Comparison of ENCODE assay signal across 7 mouse cellular contexts in genomic region chr9:48984845-48985707, GRCm38 (mm10). TPM values are rescaled to one million over a fixed set of nuclear protein-coding genes. Genes with fewer than 3 reads are reported as not detected.
DNase-seq lines count a peak whose midpoint lies in the region; ATAC-seq and TF ChIP-seq lines count a peak whose summit lies in the region.

Usp28 (plus strand) TSS chr9:48985375.

- peak within 1 kb of the TSS; percentile 65 for H3K4me2 ChIP-seq in embryonic facial prominence, embryonic 12.5 days (replicated peaks)
- H3K4me2 ChIP-seq in limb, embryonic 12.5 days: peak within 1 kb of the TSS; percentile 66
- peak within 1 kb of the TSS; percentile 59 for H3K4me2 ChIP-seq in midbrain, embryonic 15.5 days

- peak within 1 kb of the TSS; percentile 78 for H3K4me3 ChIP-seq in embryonic facial prominence, embryonic 12.5 days
- peak within 1 kb of the TSS; percentile 70 for H3K4me3 ChIP-seq in kidney, adult 2 months (ENCODE audit: insufficient read depth, low read depth, low read length)
- H3K4me3 ChIP-seq in limb, embryonic 12.5 days (replicated peaks): peak within 1 kb of the TSS; percentile 74
- H3K4me3 ChIP-seq in midbrain, embryonic 15.5 days: peak within 1 kb of the TSS; percentile 63
- H3K4me3 ChIP-seq in spleen, adult 2 months (ENCODE audit: extremely low read depth, insufficient read depth, insufficient read length): peak within 1 kb of the TSS; percentile 95

- under 1% methylated on average over 79 of the region's 94 CpGs for WGBS in embryonic facial prominence, embryonic 12.5 days
- under 1% methylated on average over 93 of the region's 94 CpGs for WGBS in kidney, adult 2 months
- under 1% methylated on average over 94 of the region's 94 CpGs for WGBS in limb, embryonic 12.5 days
- WGBS in midbrain, embryonic 15.5 days: under 1% methylated on average over 93 of the region's 94 CpGs
- WGBS in spleen, adult 2 months: under 1% methylated on average over 85 of the region's 94 CpGs

- H3K36me3 ChIP-seq in embryonic facial prominence, embryonic 12.5 days: no peaks in the 10 kb centered on the region
- H3K36me3 ChIP-seq in kidney, adult 2 months (ENCODE audit: control insufficient read depth, insufficient read depth, low read length): no peaks in the 10 kb centered on the region
- no peaks in the 10 kb centered on the region for H3K36me3 ChIP-seq in limb, embryonic 12.5 days
- H3K36me3 ChIP-seq in midbrain, embryonic 15.5 days (replicated peaks): no peaks in the 10 kb centered on the region
- H3K36me3 ChIP-seq in spleen, adult 2 months (ENCODE audit: control insufficient read depth, insufficient read depth, low read length): no peaks in the 10 kb centered on the region

- peak; percentile 100 for DNase-seq in adrenal gland, postnatal 25 days
- DNase-seq in heart, adult 18-20 months: peak; percentile 99
- DNase-seq in kidney, adult 2 months: peak; percentile 100
- peak; percentile 97 to 100 for DNase-seq in spleen, adult 2 months (ENCODE audit: low read depth in 1 of 2, low spot score in 2 of 2)

- H3K9me3 ChIP-seq in embryonic facial prominence, embryonic 12.5 days: no peaks in the 10 kb centered on the region
- H3K9me3 ChIP-seq in limb, embryonic 12.5 days: no peaks in the 10 kb centered on the region
- H3K9me3 ChIP-seq in midbrain, embryonic 15.5 days: no peaks in the 10 kb centered on the region

- peak; percentile 82 for ATAC-seq in embryonic facial prominence, embryonic 12.5 days (ENCODE audit: insufficient number of reproducible peaks, insufficient read depth, low FRiP score, low TSS enrichment)
- peak; percentile 91 for ATAC-seq in limb, embryonic 12.5 days (ENCODE audit: insufficient number of reproducible peaks, insufficient read depth, low FRiP score, low TSS enrichment, low read depth)
- peak; percentile 93 for ATAC-seq in midbrain, embryonic 15.5 days (replicated peaks)

- no peak for TF ChIP-seq POLR2A in kidney, adult 2 months (IDR thresholded peaks at IDR 0.05; ENCODE audit: low read depth, low read length)
- TF ChIP-seq POLR2A in spleen, adult 2 months (IDR thresholded peaks at IDR 0.05; ENCODE audit: low read depth, low read length): peak; percentile 70

- H3K27me3 ChIP-seq in embryonic facial prominence, embryonic 12.5 days: no peaks in the 10 kb centered on the region
- H3K27me3 ChIP-seq in kidney, adult 2 months (replicated peaks; ENCODE audit: control insufficient read depth, insufficient read depth, low read length): no peaks in the 10 kb centered on the region
- H3K27me3 ChIP-seq in limb, embryonic 12.5 days: no peaks in the 10 kb centered on the region
- no peaks in the 10 kb centered on the region for H3K27me3 ChIP-seq in midbrain, embryonic 15.5 days (replicated peaks)
- H3K27me3 ChIP-seq in spleen, adult 2 months (ENCODE audit: control insufficient read depth, insufficient read depth, low read length): no peaks in the 10 kb centered on the region

- peak within 1 kb of the TSS; percentile 80 for H3K9ac ChIP-seq in embryonic facial prominence, embryonic 12.5 days
- peak within 1 kb of the TSS; percentile 78 for H3K9ac ChIP-seq in limb, embryonic 12.5 days (replicated peaks)
- peak within 1 kb of the TSS; percentile 58 for H3K9ac ChIP-seq in midbrain, embryonic 15.5 days

- peaks cover 25% of the 10 kb centered on the region for H3K4me1 ChIP-seq in embryonic facial prominence, embryonic 12.5 days
- peaks cover 4% of the 10 kb centered on the region; the same call in 1 of the 2 replicates for H3K4me1 ChIP-seq in kidney, adult 2 months (ENCODE audit: control insufficient read depth, insufficient read depth, low read length)
- peaks cover 22% of the 10 kb centered on the region for H3K4me1 ChIP-seq in limb, embryonic 12.5 days (replicated peaks)
- peaks cover 28% of the 10 kb centered on the region for H3K4me1 ChIP-seq in midbrain, embryonic 15.5 days
- no peaks in the 10 kb centered on the region; the same call in 1 of the 2 replicates for H3K4me1 ChIP-seq in spleen, adult 2 months (ENCODE audit: control insufficient read depth, insufficient read depth, insufficient read length)

- no peak for TF ChIP-seq CTCF in kidney, adult 2 months (conservative IDR thresholded peaks at IDR 0.05; ENCODE audit: insufficient read depth, insufficient read length, low read depth, low read length)
- TF ChIP-seq CTCF in spleen, adult 2 months (IDR thresholded peaks at IDR 0.05; ENCODE audit: extremely low read depth, insufficient read depth, insufficient read length, insufficient replicate concordance): no peak

- peak within 1 kb of the TSS; percentile 81 for H3K27ac ChIP-seq in embryonic facial prominence, embryonic 12.5 days
- peak within 1 kb of the TSS; percentile 82 for H3K27ac ChIP-seq in kidney, adult 2 months (ENCODE audit: insufficient read depth, low read depth, low read length)
- H3K27ac ChIP-seq in limb, embryonic 12.5 days: peak within 1 kb of the TSS; percentile 90
- peak within 1 kb of the TSS; percentile 89 for H3K27ac ChIP-seq in midbrain, embryonic 15.5 days
- peak within 1 kb of the TSS; percentile 85 for H3K27ac ChIP-seq in spleen, adult 2 months (ENCODE audit: insufficient read depth, low read length)

RNA-seq across cellular contexts. Expression of gene Usp28, which starts in this region (rescaled TPM):
- 14.3 and 26.4 TPM in 2 replicates for total RNA-seq in adrenal gland, postnatal 25 days (2021)
- polyA plus RNA-seq in embryonic facial prominence, embryonic 12.5 days (2016; fragmentation: Nextera tagmentation; extraction: Ambion mirVana): 50.0 and 54.1 TPM in 2 replicates
- 100 to 1,000 TPM; 115 to 135 TPM for total RNA-seq in heart, adult 18-20 months (2021)
- 6.1 and 6.8 TPM in 2 replicates for polyA plus RNA-seq in kidney, adult 2 months (2012; rRNA removed)
- 45.2 and 47.6 TPM in 2 replicates for polyA plus RNA-seq in limb, embryonic 12.5 days (2016; fragmentation: Nextera tagmentation; extraction: Ambion mirVana)
- polyA plus RNA-seq in midbrain, embryonic 15.5 days (2015; fragmentation: Nextera tagmentation; extraction: Ambion mirVana): 31.8 and 33.6 TPM in 2 replicates
- polyA plus RNA-seq in spleen, adult 2 months (2012; rRNA removed): 12.3 and 15.2 TPM in 2 replicates

Comparison
In these comparisons a context has a peak if more than half of its experiments do, and no peak if none do; other contexts are left out.
1. Peak in every context shown above with its lines: DNase-seq, ATAC-seq, H3K4me3 ChIP-seq and H3K27ac ChIP-seq.